Mouse (Mus musculus) skeletal muscle tissue, postnatal 0 days (tissue): ENCODE results near the gene Vwde. TPM values are rescaled to one million over a fixed set of nuclear protein-coding genes. Genes with fewer than 3 reads are reported as not detected.

Experiments used
- polyA plus RNA-seq: library from polyadenylated mRNA; unstranded; fragments of >200 nt; fragmentation: Nextera tagmentation; extraction: Ambion mirVana; gene quantifications from 2 replicates; pipeline ENCODE4 v1.2.1, GENCODE M21; 2015

The Vwde gene
- 0.06 TPM in 1 of 2 replicates, not detected in the other for polyA plus RNA-seq

DNA sequence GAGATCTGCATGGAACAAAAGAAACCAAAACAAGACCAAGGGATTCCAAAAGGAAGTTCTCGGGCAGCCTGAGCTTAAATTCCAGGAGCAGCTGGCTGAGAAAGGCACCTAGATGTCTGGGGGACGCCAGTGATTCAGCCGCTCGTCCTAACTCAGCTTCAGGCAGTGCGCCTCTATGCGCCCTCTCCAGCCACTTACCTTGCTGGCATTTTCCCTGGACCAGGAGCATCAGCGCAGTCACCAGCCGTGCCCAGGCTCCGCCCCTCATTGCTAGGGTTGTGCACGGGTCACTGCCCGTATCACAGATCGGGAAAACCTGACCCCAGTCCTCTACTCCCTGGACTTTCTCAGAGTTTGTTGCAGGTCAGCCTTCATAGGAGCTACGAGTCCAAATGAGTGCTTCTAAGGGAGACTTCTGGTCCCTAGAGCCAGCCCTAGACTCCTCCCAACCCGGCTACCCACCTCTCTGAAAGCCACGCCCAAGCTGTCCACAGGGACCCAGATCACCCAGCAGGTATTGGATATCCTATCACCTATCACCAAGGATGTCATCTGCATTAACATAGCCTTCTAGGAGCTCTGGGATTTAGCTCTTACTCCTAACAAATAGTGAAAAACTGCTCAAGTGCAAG lies at the start of gene Vwde:
Vwde (minus strand) TSS at position 370 of the 632 bp plus-strand sequence.

Other genes with a start within 250 kb of the Vwde start
- 48.0 and 50.9 TPM in 2 replicates for gene Tmem106b, start 155.2 kb downstream of the Vwde start, polyA plus RNA-seq